Mouse (Mus musculus): ENCODE results near the gene Adgrg1. TPM values are rescaled to one million over a fixed set of nuclear protein-coding genes. Genes with fewer than 3 reads are reported as not detected.

The Adgrg1 gene
- polyA plus RNA-seq (2012; ENCODE audit: insufficient read depth, insufficient read length, missing spikeins): 1.1 and 1.8 TPM in 2 replicates

GRCm38 (mm10) chr8:94974467-94975165 is at the start of gene Adgrg1:
TSS of gene Adgrg1 (plus strand) at chr8:94974751.
- no peak within 1 kb of the TSS for H3K27ac ChIP-seq (ENCODE audit: insufficient read depth, low read depth, low read length)
- no peak within 1 kb of the TSS for H3K4me3 ChIP-seq (ENCODE audit: insufficient read depth, low read length)
- no peak for TF ChIP-seq CTCF (IDR thresholded peaks at IDR 0.05; ENCODE audit: low read depth, low read length)
- TF ChIP-seq POLR2A (IDR thresholded peaks at IDR 0.05; ENCODE audit: borderline replicate concordance, low read depth, low read length): no peak
- H3K4me1 ChIP-seq (ENCODE audit: control insufficient read depth, insufficient read depth, low read length): no peaks in the 10 kb centered on the region

- H3K27ac ChIP-seq (ENCODE audit: insufficient read depth, low read depth, low read length): no peak overlapping the region
- no peak overlapping the region for H3K4me3 ChIP-seq (ENCODE audit: insufficient read depth, low read length)
- TF ChIP-seq CTCF (IDR thresholded peaks at IDR 0.05; ENCODE audit: low read depth, low read length) (no peak), POLR2A (IDR thresholded peaks at IDR 0.05; ENCODE audit: borderline replicate concordance, low read depth, low read length) (no peak)
- no peaks in the 10 kb centered on the region for H3K4me1 ChIP-seq (ENCODE audit: control insufficient read depth, insufficient read depth, low read length)
These were observed 46.3 kb upstream of the Adgrg1 start for GRCm38 (mm10) chr8:94928227-94928626.

GRCm38 (mm10) chr8:94933918-94934317 is 40.6 kb upstream of the Adgrg1 start:
- H3K4me1 ChIP-seq (ENCODE audit: control insufficient read depth, insufficient read depth, low read length): no peaks in the 10 kb centered on the region
- H3K27ac ChIP-seq (ENCODE audit: insufficient read depth, low read depth, low read length): no peak overlapping the region
- TF ChIP-seq POLR2A (IDR thresholded peaks at IDR 0.05; ENCODE audit: borderline replicate concordance, low read depth, low read length) (no peak), CTCF (IDR thresholded peaks at IDR 0.05; ENCODE audit: low read depth, low read length) (no peak)
- no peak overlapping the region for H3K4me3 ChIP-seq (ENCODE audit: insufficient read depth, low read length)

- Histone ChIP-seq H3K27ac (ENCODE audit: insufficient read depth, low read depth, low read length) (no peak overlapping the region), H3K4me3 (ENCODE audit: insufficient read depth, low read length) (no peak overlapping the region)
These were observed 39.4 kb upstream of the Adgrg1 start for GRCm38 (mm10) chr8:94935172-94935571.

GRCm38 (mm10) chr8:94942566-94942965 is 32.0 kb upstream of the Adgrg1 start:
- TF ChIP-seq POLR2A (IDR thresholded peaks at IDR 0.05; ENCODE audit: borderline replicate concordance, low read depth, low read length): no peak
- peak; percentile 96 for TF ChIP-seq CTCF (IDR thresholded peaks at IDR 0.05; ENCODE audit: low read depth, low read length)
- Histone ChIP-seq H3K4me1 (ENCODE audit: control insufficient read depth, insufficient read depth, low read length) (no peaks in the 10 kb centered on the region), H3K27ac (ENCODE audit: insufficient read depth, low read depth, low read length) (no peak overlapping the region), H3K4me3 (ENCODE audit: insufficient read depth, low read length) (no peak overlapping the region)

More at GRCm38 (mm10) chr8:94935172-94935571, 39.4 kb upstream of the Adgrg1 start:
- TF ChIP-seq CTCF (IDR thresholded peaks at IDR 0.05; ENCODE audit: low read depth, low read length) (no peak), POLR2A (IDR thresholded peaks at IDR 0.05; ENCODE audit: borderline replicate concordance, low read depth, low read length) (no peak)
- no peaks in the 10 kb centered on the region for H3K4me1 ChIP-seq (ENCODE audit: control insufficient read depth, insufficient read depth, low read length)

- no peak for TF ChIP-seq POLR2A (IDR thresholded peaks at IDR 0.05; ENCODE audit: borderline replicate concordance, low read depth, low read length)
- no peak for TF ChIP-seq CTCF (IDR thresholded peaks at IDR 0.05; ENCODE audit: low read depth, low read length)
- Histone ChIP-seq H3K4me1 (ENCODE audit: control insufficient read depth, insufficient read depth, low read length) (no peaks in the 10 kb centered on the region), H3K4me3 (ENCODE audit: insufficient read depth, low read length) (no peak overlapping the region), H3K27ac (ENCODE audit: insufficient read depth, low read depth, low read length) (no peak overlapping the region)
These were observed 29.4 kb upstream of the Adgrg1 start for GRCm38 (mm10) chr8:94945185-94945584.

- H3K4me1 ChIP-seq (ENCODE audit: control insufficient read depth, insufficient read depth, low read length): no peaks in the 10 kb centered on the region
- no peak overlapping the region for H3K4me3 ChIP-seq (ENCODE audit: insufficient read depth, low read length)
- TF ChIP-seq CTCF (IDR thresholded peaks at IDR 0.05; ENCODE audit: low read depth, low read length) (no peak), POLR2A (IDR thresholded peaks at IDR 0.05; ENCODE audit: borderline replicate concordance, low read depth, low read length) (no peak)
- H3K27ac ChIP-seq (ENCODE audit: insufficient read depth, low read depth, low read length): no peak overlapping the region
These were observed 26.1 kb upstream of the Adgrg1 start for GRCm38 (mm10) chr8:94948421-94948820.

- no peak overlapping the region for H3K27ac ChIP-seq (ENCODE audit: insufficient read depth, low read depth, low read length)
- TF ChIP-seq POLR2A (IDR thresholded peaks at IDR 0.05; ENCODE audit: borderline replicate concordance, low read depth, low read length) (no peak), CTCF (IDR thresholded peaks at IDR 0.05; ENCODE audit: low read depth, low read length) (no peak)
- no peak overlapping the region for H3K4me3 ChIP-seq (ENCODE audit: insufficient read depth, low read length)
- H3K4me1 ChIP-seq (ENCODE audit: control insufficient read depth, insufficient read depth, low read length): no peaks in the 10 kb centered on the region
These were observed 25.5 kb upstream of the Adgrg1 start for GRCm38 (mm10) chr8:94949010-94949409.

- peaks cover 7% of the 10 kb centered on the region for H3K4me1 ChIP-seq (ENCODE audit: control insufficient read depth, insufficient read depth, low read length)
- no peak overlapping the region for H3K4me3 ChIP-seq (ENCODE audit: insufficient read depth, low read length)
- no peak overlapping the region for H3K27ac ChIP-seq (ENCODE audit: insufficient read depth, low read depth, low read length)
- no peak for TF ChIP-seq POLR2A (IDR thresholded peaks at IDR 0.05; ENCODE audit: borderline replicate concordance, low read depth, low read length)
- TF ChIP-seq CTCF (IDR thresholded peaks at IDR 0.05; ENCODE audit: low read depth, low read length): peak; percentile 83
These were observed 24.5 kb upstream of the Adgrg1 start for GRCm38 (mm10) chr8:94950046-94950445.

GRCm38 (mm10) chr8:94950458-94950857 is 24.1 kb upstream of the Adgrg1 start:
- Histone ChIP-seq H3K4me3 (ENCODE audit: insufficient read depth, low read length) (no peak overlapping the region), H3K27ac (ENCODE audit: insufficient read depth, low read depth, low read length) (no peak overlapping the region), H3K4me1 (ENCODE audit: control insufficient read depth, insufficient read depth, low read length) (peaks cover 7% of the 10 kb centered on the region)
- no peak for TF ChIP-seq CTCF (IDR thresholded peaks at IDR 0.05; ENCODE audit: low read depth, low read length)
- TF ChIP-seq POLR2A (IDR thresholded peaks at IDR 0.05; ENCODE audit: borderline replicate concordance, low read depth, low read length): no peak

Data from bone marrow macrophage, adult 2 months (primary cell).